Mouse (Mus musculus) MEL (cell line): Measurements from ENCODE around the gene Tec. TPM values are rescaled to one million over a fixed set of nuclear protein-coding genes. Genes with fewer than 3 reads are reported as not detected.

Source experiments
- DNase-seq: peaks from one replicate; pipeline ENCODE4 v3.0.0; 2011; ENCODE audit warnings: low read depth, low spot score
- H3K27ac ChIP-seq: 2 replicates; pipeline ENCODE4 v1.5.1; 2012; ENCODE audit warnings: low read depth, mild to moderate bottlenecking, control low read depth, low read length, moderate library complexity; ENCODE audit not compliant: control insufficient read depth
- H3K27me3 ChIP-seq, 2 experiments: fragments of 150-350 bp in 1 of 2; sonication (generic) in 1 of 2; 2 replicates each; pipeline ENCODE4 v1.6.1; 2012; ENCODE audit warnings: low read length in 2 of 2, mild to moderate bottlenecking in 2 of 2, improper control_type of control experiment in 1 of 2, moderate library complexity in 1 of 2; ENCODE audit not compliant: insufficient read depth in 2 of 2, control insufficient read depth in 1 of 2
- H3K36me3 ChIP-seq, 2 experiments: 2 replicates each; pipeline ENCODE4 v1.6.1; 2012 to 2014; ENCODE audit warnings: low read length in 2 of 2, improper control_type of control experiment in 1 of 2, inconsistent platforms in 1 of 2, mild to moderate bottlenecking in 1 of 2; ENCODE audit not compliant: insufficient read depth in 2 of 2, control insufficient read depth in 1 of 2
- H3K4me1 ChIP-seq, 2 experiments: fragments of 150-350 bp in 1 of 2; sonication (generic) in 1 of 2; 2 replicates each; pipeline ENCODE4 v1.6.1; 2012; ENCODE audit warnings: low read length in 2 of 2, improper control_type of control experiment in 1 of 2, mild to moderate bottlenecking in 1 of 2; ENCODE audit not compliant: insufficient read depth in 2 of 2, control insufficient read depth in 1 of 2
- H3K4me3 ChIP-seq, 2 experiments: fragments of 150-350 bp in 1 of 2; sonication (generic) in 1 of 2; 2 replicates each; pipeline ENCODE4 v1.5.1; 2012; ENCODE audit warnings: low read depth in 2 of 2, low read length in 2 of 2, mild to moderate bottlenecking in 2 of 2, moderate library complexity in 2 of 2, control low read depth in 1 of 2, improper control_type of control experiment in 1 of 2; ENCODE audit not compliant: control insufficient read depth in 1 of 2, insufficient read depth in 1 of 2
- H3K79me2 ChIP-seq: 2 replicates; pipeline ENCODE4 v1.6.1; 2012; ENCODE audit warnings: mild to moderate bottlenecking, low read length, moderate library complexity; ENCODE audit not compliant: control insufficient read depth, poor library complexity, insufficient read depth
- H3K9ac ChIP-seq: 2 replicates; pipeline ENCODE4 v1.6.1; 2012; ENCODE audit warnings: low read depth, mild to moderate bottlenecking, control low read depth, low read length, moderate library complexity; ENCODE audit not compliant: control insufficient read depth, poor library complexity, severe bottlenecking
- H3K9me3 ChIP-seq: fragments of 150-350 bp; sonication (generic); replicated peaks from 2 replicates; pipeline ENCODE4 v1.6.1; 2012; ENCODE audit warnings: mild to moderate bottlenecking, low read length, improper control_type of control experiment, moderate library complexity; ENCODE audit not compliant: insufficient read depth
- CTCF ChIP-seq, 3 experiments: IDR thresholded peaks in 2 of 3; conservative IDR thresholded peaks in 1 of 3; 2 replicates each; pipeline ENCODE4 v1.5.1; 2011 to 2012; ENCODE audit warnings: low read length in 3 of 3, low read depth in 2 of 3, mild to moderate bottlenecking in 2 of 3, improper control_type of control experiment in 1 of 3, inconsistent platforms in 1 of 3, mixed read lengths in 1 of 3, moderate library complexity in 1 of 3; ENCODE audit not compliant: control insufficient read depth in 1 of 3, insufficient read depth in 1 of 3, poor library complexity in 1 of 3, severe bottlenecking in 1 of 3
- HCFC1 ChIP-seq: IDR thresholded peaks from 2 replicates; pipeline ENCODE4 v1.6.1; 2012; ENCODE audit warnings: low read depth, mild to moderate bottlenecking, inconsistent platforms, low read length, improper control_type of control experiment, moderate library complexity
- KAT2A ChIP-seq: conservative IDR thresholded peaks from 2 replicates; pipeline ENCODE4 v1.6.1; 2012; ENCODE audit warnings: low read depth, low read length, improper control_type of control experiment, inconsistent platforms
- MAFK ChIP-seq: IDR thresholded peaks from 2 replicates; pipeline ENCODE4 v1.6.1; 2011; ENCODE audit warnings: low read depth, mild to moderate bottlenecking, low read length, improper control_type of control experiment, borderline replicate concordance
- MYC ChIP-seq: IDR thresholded peaks from 2 replicates; pipeline ENCODE4 v1.6.1; 2011; ENCODE audit warnings: low read depth, mild to moderate bottlenecking, low read length, improper control_type of control experiment, moderate library complexity
- POLR2A ChIP-seq, 2 experiments: IDR thresholded peaks; 2 replicates each; pipeline ENCODE4 v1.6.1; 2011 to 2012; ENCODE audit warnings: low read length in 2 of 2, mild to moderate bottlenecking in 2 of 2, control low read depth in 1 of 2, improper control_type of control experiment in 1 of 2, low read depth in 1 of 2, moderate library complexity in 1 of 2; ENCODE audit not compliant: control insufficient read depth in 1 of 2, insufficient read depth in 1 of 2, poor library complexity in 1 of 2
- RAD21 ChIP-seq: IDR thresholded peaks from 2 replicates; pipeline ENCODE4 v1.6.1; 2011; ENCODE audit warnings: mild to moderate bottlenecking, low read depth, low read length, improper control_type of control experiment
- RCOR1 ChIP-seq: IDR thresholded peaks from 2 replicates; pipeline ENCODE4 v1.6.1; 2012; ENCODE audit warnings: low read depth, mild to moderate bottlenecking, inconsistent platforms, low read length, improper control_type of control experiment
- SMC3 ChIP-seq: IDR thresholded peaks from 2 replicates; pipeline ENCODE4 v1.6.1; 2011; ENCODE audit warnings: low read depth, low read length, improper control_type of control experiment
- TBP ChIP-seq: IDR thresholded peaks from 2 replicates; pipeline ENCODE4 v1.8.0; 2011; ENCODE audit warnings: low read depth, low read length, improper control_type of control experiment
- ZC3H11A ChIP-seq: IDR thresholded peaks from 2 replicates; pipeline ENCODE4 v1.6.1; 2012; ENCODE audit warnings: low read depth, mild to moderate bottlenecking, inconsistent platforms, low read length, improper control_type of control experiment
- polyA plus RNA-seq, 2 experiments: library from polyadenylated mRNA; stranded (reverse) in 1 of 2; unstranded in 1 of 2; fragments of >175 nt in 1 of 2; fragments of >200 nt in 1 of 2; gene quantifications; 2 replicates each; pipeline versions ENCODE4 v1.2.1 to v1.2.4; 2012; ENCODE audit warnings: low replicate concordance in 2 of 2, low read depth in 1 of 2; ENCODE audit not compliant: insufficient read length in 2 of 2, insufficient read depth in 1 of 2, missing spikeins in 1 of 2
- total RNA-seq: library from RNA; depleted of rRNA; stranded (reverse); fragments of 300-350 nt; gene quantifications from 2 replicates; pipeline ENCODE4 v1.2.3, GENCODE M21; 2012

Gene Tec
- total and polyA plus RNA-seq, 3 experiments, result 44.8 to 61.1 TPM; not detected in 1

GRCm38 (mm10) chr5:72891534-72891933 lies 23.3 kb upstream of the Tec start:
- H3K4me3 ChIP-seq, result peak overlapping the region in 1 of 2 experiments; percentile 28; a peak in 2 of 4 replicates
- H3K9me3 ChIP-seq, result no peaks in the 10 kb centered on the region
- H3K4me1 ChIP-seq, result peaks cover 0 to 14% of the 10 kb centered on the region in 2 experiments; a peak in 3 of 4 replicates
- TF ChIP-seq KAT2A (no peak), TBP (no peak), RAD21 (peak; percentile 75), SMC3 (peak; percentile 88), MYC (0 out of 2 replicates have a peak, but pooled peaks have one; percentile 39), CTCF (IDR thresholded peaks at IDR 0.05 in 2 of 3, conservative IDR thresholded peaks at IDR 0.05 in 1 of 3; ENCODE audit: control insufficient read depth in 1 of 3, insufficient read depth in 1 of 3, low read depth in 2 of 3, low read length in 3 of 3, poor library complexity in 1 of 3, severe bottlenecking in 1 of 3) (peak; percentile 81 to 90 (median 84)), ZC3H11A (peak; percentile 69)
- H3K27me3 ChIP-seq, result no peaks in the 10 kb centered on the region
- H3K79me2 ChIP-seq, result no peaks in the 10 kb centered on the region
- peaks cover 0 to 14% of the 10 kb centered on the region in 2 experiments; a peak in 2 of 4 replicates for H3K36me3 ChIP-seq
- peak overlapping the region; percentile 55 for H3K9ac ChIP-seq
- peak; percentile 79 for DNase-seq
- H3K27ac ChIP-seq, result no peak overlapping the region

- no peaks in the 10 kb centered on the region for H3K79me2 ChIP-seq
- H3K4me3 ChIP-seq, result no peak overlapping the region
- H3K27me3 ChIP-seq, result no peaks in the 10 kb centered on the region
- no peaks in the 10 kb centered on the region for H3K9me3 ChIP-seq
- H3K36me3 ChIP-seq, result peaks cover 0 to 6% of the 10 kb centered on the region in 2 experiments; a peak in 2 of 4 replicates
- DNase-seq, result no peak
- no peak for TF ChIP-seq POLR2A (IDR thresholded peaks at IDR 0.05; ENCODE audit: control insufficient read depth in 1 of 2, insufficient read depth in 1 of 2, low read depth in 1 of 2, low read length in 2 of 2, poor library complexity in 1 of 2)
- no peak for TF ChIP-seq TBP
- TF ChIP-seq HCFC1, result no peak
- TF ChIP-seq, all 39 proteins: peak for 0
- Histone ChIP-seq H3K27ac (no peak overlapping the region), H3K9ac (no peak overlapping the region), H3K4me1 (peaks cover 0 to 4% of the 10 kb centered on the region in 2 experiments; a peak in 3 of 4 replicates)
These were observed 20.0 kb upstream of the Tec start for GRCm38 (mm10) chr5:72888260-72888659.

GRCm38 (mm10) chr5:72886458-72887222 lies 18.4 kb upstream of the Tec start:
- Histone ChIP-seq H3K79me2 (no peaks in the 10 kb centered on the region), H3K9ac (no peak overlapping the region), H3K27ac (no peak overlapping the region), H3K4me3 (no peak overlapping the region), H3K4me1 (peaks cover 0 to 4% of the 10 kb centered on the region in 2 experiments; a peak in 3 of 4 replicates), H3K27me3 (no peaks in the 10 kb centered on the region), H3K36me3 (peaks cover 0 to 3% of the 10 kb centered on the region in 2 experiments; a peak in 1 of 4 replicates), H3K9me3 (no peaks in the 10 kb centered on the region)
- no peak for DNase-seq
- TF ChIP-seq CTCF (IDR thresholded peaks at IDR 0.05 in 2 of 3, conservative IDR thresholded peaks at IDR 0.05 in 1 of 3; ENCODE audit: control insufficient read depth in 1 of 3, insufficient read depth in 1 of 3, low read depth in 2 of 3, low read length in 3 of 3, poor library complexity in 1 of 3, severe bottlenecking in 1 of 3) (no peak), RCOR1 (no peak), MYC (no peak), MAFK (no peak)
